Mouse (Mus musculus): ENCODE results near the gene Ctf1. TPM values are rescaled to one million over a fixed set of nuclear protein-coding genes. Genes with fewer than 3 reads are reported as not detected.

Ctf1 gene
- total RNA-seq, 1 experiment: 3.0 TPM

DNA sequence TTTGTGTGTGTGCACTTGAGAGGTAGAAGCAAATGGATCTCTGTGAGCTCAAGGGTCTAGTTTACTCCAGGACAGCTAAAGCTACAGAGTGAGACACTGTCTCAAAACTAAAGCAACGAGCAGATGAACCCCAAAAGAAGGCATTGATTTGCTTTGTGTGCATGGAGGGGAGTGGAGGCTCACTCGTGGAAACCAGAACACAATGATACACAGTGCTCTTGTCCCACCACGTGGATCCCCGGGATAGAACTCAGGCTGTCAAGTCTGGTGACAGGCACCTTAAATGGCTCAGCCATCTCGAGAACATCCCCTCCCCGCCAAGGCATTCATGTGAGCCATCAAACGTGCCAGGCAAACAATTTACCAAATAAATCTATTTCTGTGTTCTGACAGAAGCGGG lies 45.4 kb upstream of the Ctf1 start:
- no peaks in the 10 kb centered on the region for H3K36me3 ChIP-seq (ENCODE audit: control insufficient read depth, insufficient read depth, low read length, poor library complexity, severe bottlenecking)
- no peak for DNase-seq (ENCODE audit: low read depth, low spot score)

DNA sequence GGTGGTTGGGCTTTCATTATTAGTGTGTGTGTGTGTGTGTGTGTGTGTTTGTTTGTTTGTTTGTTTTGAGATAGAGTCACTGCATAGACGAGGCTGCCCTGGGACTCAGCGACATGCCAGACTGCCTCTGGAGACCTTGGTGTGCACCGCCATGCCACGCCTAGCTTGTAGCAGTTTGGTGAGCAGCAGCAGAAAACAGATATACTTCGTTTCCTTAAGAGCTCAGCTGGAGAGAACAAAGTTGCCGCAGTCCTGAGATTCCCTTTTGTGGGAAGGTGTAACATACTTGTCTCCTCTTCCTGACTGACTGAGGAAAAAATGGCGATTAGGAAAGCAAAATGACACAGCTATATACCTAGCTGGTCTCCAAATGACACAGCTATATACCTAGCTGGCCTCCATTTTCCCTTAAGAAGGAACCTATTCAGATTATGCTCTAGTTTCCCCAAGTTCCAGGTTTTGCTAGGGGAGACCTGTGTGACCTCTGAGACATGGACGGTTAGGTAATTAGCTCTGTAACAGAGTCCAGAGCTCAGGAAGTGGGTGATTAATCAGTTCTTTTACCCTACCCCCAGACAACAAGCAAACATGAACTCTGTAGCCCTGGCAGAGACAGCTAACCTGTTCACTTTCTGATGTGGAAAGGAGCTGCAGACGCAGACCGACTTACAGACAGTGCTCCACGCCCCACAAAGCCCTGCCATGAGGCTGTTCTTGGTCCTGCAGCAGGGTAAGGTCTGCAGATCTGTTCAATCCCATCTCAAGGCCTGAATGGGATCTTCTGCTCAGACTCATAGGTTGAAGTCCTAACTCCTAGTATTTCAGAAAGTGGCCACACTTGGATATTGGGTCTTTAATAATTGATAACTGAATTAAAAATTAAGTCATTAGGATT lies 40.4 kb upstream of the Ctf1 start:
- H3K4me3 ChIP-seq (ENCODE audit: insufficient read depth in 1 of 2, low read depth in 1 of 2, low read length in 2 of 2, poor library complexity in 1 of 2, severe bottlenecking in 1 of 2): no peak overlapping the region
- peaks cover 2 to 5% of the 10 kb centered on the region in 2 experiments; a peak in 1 of 4 replicates for H3K4me1 ChIP-seq (ENCODE audit: control insufficient read depth in 2 of 2, insufficient read depth in 2 of 2, low read length in 2 of 2, poor library complexity in 1 of 2)
- no peak for TF ChIP-seq ZC3H11A (IDR thresholded peaks at IDR 0.05; ENCODE audit: borderline replicate concordance, low read depth, low read length)
- TF ChIP-seq HCFC1 (IDR thresholded peaks at IDR 0.05; ENCODE audit: borderline replicate concordance, insufficient read depth, low read length): no peak
- no peak for TF ChIP-seq CHD2 (IDR thresholded peaks at IDR 0.05; ENCODE audit: low read depth, low read length)
- no peak for TF ChIP-seq ZNF384 (IDR thresholded peaks at IDR 0.05; ENCODE audit: low read depth, low read length)
- TF ChIP-seq MAFK (IDR thresholded peaks at IDR 0.05; ENCODE audit: insufficient read depth, low read depth, low read length): no peak
- in situ Hi-C loops (cut with MboI; ENCODE audit: low sequenced_read_pairs in 2 of 2, unreplicated experiment in 2 of 2): no loop called here
- no peaks in the 10 kb centered on the region for H3K36me3 ChIP-seq (ENCODE audit: control insufficient read depth, insufficient read depth, low read length, poor library complexity, severe bottlenecking)
- H3K9ac ChIP-seq (ENCODE audit: insufficient read depth, low read depth, low read length, poor library complexity, severe bottlenecking): no peak overlapping the region
- no peak overlapping the region for H3K27ac ChIP-seq (ENCODE audit: insufficient read depth, low read depth, low read length, poor library complexity, severe bottlenecking)
- no peak for DNase-seq (ENCODE audit: low read depth, low spot score)
- no peaks in the 10 kb centered on the region for H3K9me3 ChIP-seq (ENCODE audit: control insufficient read depth, insufficient read depth, low read depth, low read length)

More for the DNA sequence above, 45.4 kb upstream of the Ctf1 start:
- Histone ChIP-seq H3K4me1 (ENCODE audit: control insufficient read depth in 2 of 2, insufficient read depth in 2 of 2, low read length in 2 of 2, poor library complexity in 1 of 2) (peaks cover 0 to 5% of the 10 kb centered on the region in 2 experiments; a peak in 2 of 4 replicates), H3K27ac (ENCODE audit: insufficient read depth, low read depth, low read length, poor library complexity, severe bottlenecking) (no peak overlapping the region; the same call in 1 of the 2 replicates), H3K9ac (ENCODE audit: insufficient read depth, low read depth, low read length, poor library complexity, severe bottlenecking) (peak overlapping the region; percentile 24), H3K9me3 (ENCODE audit: control insufficient read depth, insufficient read depth, low read depth, low read length) (no peaks in the 10 kb centered on the region), H3K4me3 (ENCODE audit: insufficient read depth in 1 of 2, low read depth in 1 of 2, low read length in 2 of 2, poor library complexity in 1 of 2, severe bottlenecking in 1 of 2) (peak overlapping the region; percentile 26 to 52; a peak in 3 of 4 replicates)
- in situ Hi-C loops (cut with MboI; ENCODE audit: low sequenced_read_pairs in 2 of 2, unreplicated experiment in 2 of 2): no loop called here
- TF ChIP-seq ZNF384 (IDR thresholded peaks at IDR 0.05; ENCODE audit: low read depth, low read length) (no peak), MAFK (IDR thresholded peaks at IDR 0.05; ENCODE audit: insufficient read depth, low read depth, low read length) (no peak), ZC3H11A (IDR thresholded peaks at IDR 0.05; ENCODE audit: borderline replicate concordance, low read depth, low read length) (no peak), CHD2 (IDR thresholded peaks at IDR 0.05; ENCODE audit: low read depth, low read length) (no peak), HCFC1 (IDR thresholded peaks at IDR 0.05; ENCODE audit: borderline replicate concordance, insufficient read depth, low read length) (no peak)

DNA sequence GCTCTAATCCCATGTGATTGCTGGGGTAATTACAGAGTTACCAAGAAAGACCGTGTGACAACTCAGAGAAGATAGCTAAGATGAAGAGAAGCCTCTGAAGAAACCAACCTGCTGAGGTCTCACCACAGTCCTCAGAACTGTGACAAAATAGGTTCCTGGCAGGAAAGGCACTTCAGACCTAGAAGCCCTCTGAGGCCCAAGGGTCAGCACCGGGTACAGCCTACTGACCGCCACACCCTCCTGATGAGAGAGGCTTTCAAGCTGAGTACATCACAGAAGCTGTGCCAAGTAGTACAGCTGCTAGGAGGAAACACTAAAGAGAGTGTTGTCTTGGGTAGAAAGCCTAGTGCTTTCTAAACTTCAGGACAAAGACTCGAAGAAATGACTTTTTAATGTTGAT lies 39.8 kb upstream of the Ctf1 start:
- Histone ChIP-seq H3K9me3 (ENCODE audit: control insufficient read depth, insufficient read depth, low read depth, low read length) (no peaks in the 10 kb centered on the region), H3K4me1 (ENCODE audit: control insufficient read depth in 2 of 2, insufficient read depth in 2 of 2, low read length in 2 of 2, poor library complexity in 1 of 2) (peaks cover 2 to 5% of the 10 kb centered on the region in 2 experiments; a peak in 1 of 4 replicates), H3K9ac (ENCODE audit: insufficient read depth, low read depth, low read length, poor library complexity, severe bottlenecking) (no peak overlapping the region), H3K27ac (ENCODE audit: insufficient read depth, low read depth, low read length, poor library complexity, severe bottlenecking) (no peak overlapping the region), H3K4me3 (ENCODE audit: insufficient read depth in 1 of 2, low read depth in 1 of 2, low read length in 2 of 2, poor library complexity in 1 of 2, severe bottlenecking in 1 of 2) (no peak overlapping the region), H3K36me3 (ENCODE audit: control insufficient read depth, insufficient read depth, low read length, poor library complexity, severe bottlenecking) (no peaks in the 10 kb centered on the region)
- no peak for DNase-seq (ENCODE audit: low read depth, low spot score)
- in situ Hi-C loops (cut with MboI; ENCODE audit: low sequenced_read_pairs in 2 of 2, unreplicated experiment in 2 of 2): no loop called here
- TF ChIP-seq HCFC1 (IDR thresholded peaks at IDR 0.05; ENCODE audit: borderline replicate concordance, insufficient read depth, low read length): no peak
- TF ChIP-seq ZNF384 (IDR thresholded peaks at IDR 0.05; ENCODE audit: low read depth, low read length): no peak
- no peak for TF ChIP-seq CHD2 (IDR thresholded peaks at IDR 0.05; ENCODE audit: low read depth, low read length)
- no peak for TF ChIP-seq MAFK (IDR thresholded peaks at IDR 0.05; ENCODE audit: insufficient read depth, low read depth, low read length)
- TF ChIP-seq ZC3H11A (IDR thresholded peaks at IDR 0.05; ENCODE audit: borderline replicate concordance, low read depth, low read length): no peak

DNA sequence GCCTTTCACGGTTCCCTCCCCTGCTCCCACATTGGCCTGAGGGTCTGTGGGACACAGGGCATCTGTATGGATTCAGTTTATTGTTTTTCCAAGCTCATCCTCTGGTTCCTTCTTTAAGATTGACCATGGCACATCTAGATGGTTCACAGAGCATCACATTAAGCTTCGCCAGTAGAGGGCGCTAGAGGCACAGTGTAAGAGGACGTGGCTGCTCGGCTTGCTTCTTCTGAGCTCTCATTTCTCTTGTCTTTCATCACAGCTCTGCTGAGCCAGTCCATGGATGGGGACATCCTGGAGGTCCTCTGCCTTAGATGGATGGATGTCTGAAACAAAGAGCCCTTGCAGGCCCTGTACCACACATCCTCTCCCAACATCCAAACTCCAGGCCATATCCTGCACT lies 37.6 kb upstream of the Ctf1 start:
- H3K9me3 ChIP-seq (ENCODE audit: control insufficient read depth, insufficient read depth, low read depth, low read length): no peaks in the 10 kb centered on the region
- in situ Hi-C loops (cut with MboI; ENCODE audit: low sequenced_read_pairs in 2 of 2, unreplicated experiment in 2 of 2): no loop called here
- no peak overlapping the region for H3K9ac ChIP-seq (ENCODE audit: insufficient read depth, low read depth, low read length, poor library complexity, severe bottlenecking)
- no peaks in the 10 kb centered on the region for H3K36me3 ChIP-seq (ENCODE audit: control insufficient read depth, insufficient read depth, low read length, poor library complexity, severe bottlenecking)
- H3K4me3 ChIP-seq (ENCODE audit: insufficient read depth in 1 of 2, low read depth in 1 of 2, low read length in 2 of 2, poor library complexity in 1 of 2, severe bottlenecking in 1 of 2): no peak overlapping the region
- H3K27ac ChIP-seq (ENCODE audit: insufficient read depth, low read depth, low read length, poor library complexity, severe bottlenecking): no peak overlapping the region
- peak; percentile 12; the same call in 1 of the 2 replicates for TF ChIP-seq ZC3H11A (IDR thresholded peaks at IDR 0.05; ENCODE audit: borderline replicate concordance, low read depth, low read length)
- no peak for TF ChIP-seq MAFK (IDR thresholded peaks at IDR 0.05; ENCODE audit: insufficient read depth, low read depth, low read length)
- TF ChIP-seq CHD2 (IDR thresholded peaks at IDR 0.05; ENCODE audit: low read depth, low read length): no peak
- TF ChIP-seq HCFC1 (IDR thresholded peaks at IDR 0.05; ENCODE audit: borderline replicate concordance, insufficient read depth, low read length): no peak
- no peak for TF ChIP-seq ZNF384 (IDR thresholded peaks at IDR 0.05; ENCODE audit: low read depth, low read length)
- peak; percentile 88 for DNase-seq (ENCODE audit: low read depth, low spot score)
- peaks cover 2 to 7% of the 10 kb centered on the region in 2 experiments; a peak in 2 of 4 replicates for H3K4me1 ChIP-seq (ENCODE audit: control insufficient read depth in 2 of 2, insufficient read depth in 2 of 2, low read length in 2 of 2, poor library complexity in 1 of 2)
